Mouse (Mus musculus) limb, embryonic 12.5 days (tissue): ENCODE results near the gene Vmn2r29. TPM values are rescaled to one million over a fixed set of nuclear protein-coding genes. Genes with fewer than 3 reads are reported as not detected.
"Not testable (repeated sequence)": the region's sequence is repeated elsewhere in the genome, so short reads cannot be mapped to it uniquely, and the experiment has no call there.

ENCODE experiments used
- ATAC-seq: fragments of 200-750 bp; cut with Nextera tagmentation; 2 replicates; pipeline ENCODE4 v1.8.0; 2017; ENCODE audit warnings: low read depth, moderate TSS enrichment; ENCODE audit not compliant: insufficient number of reproducible peaks, insufficient read depth, low FRiP score, low TSS enrichment
- H3K27ac ChIP-seq: fragments of 300-500 bp; sonication (generic); 2 replicates; pipeline ENCODE4 v1.5.1; 2016; ENCODE audit warnings: mild to moderate bottlenecking, moderate library complexity
- H3K27me3 ChIP-seq: fragments of 300-500 bp; sonication (generic); 2 replicates; pipeline ENCODE4 v1.6.1; 2016; ENCODE audit warnings: mild to moderate bottlenecking, moderate library complexity
- H3K36me3 ChIP-seq: fragments of 300-500 bp; sonication (generic); 2 replicates; pipeline ENCODE4 v1.6.1; 2016; ENCODE audit warnings: mild to moderate bottlenecking, moderate library complexity
- H3K4me1 ChIP-seq: fragments of 300-500 bp; sonication (generic); replicated peaks from 2 replicates; pipeline ENCODE4 v1.6.1; 2016
- H3K4me2 ChIP-seq: fragments of 300-500 bp; sonication (generic); 2 replicates; pipeline ENCODE4 v1.6.1; 2016; ENCODE audit warnings: mild to moderate bottlenecking, moderate library complexity
- H3K4me3 ChIP-seq: fragments of 300-500 bp; sonication (generic); replicated peaks from 2 replicates; pipeline ENCODE4 v1.5.1; 2016; ENCODE audit warnings: mild to moderate bottlenecking
- H3K9ac ChIP-seq: fragments of 300-500 bp; sonication (generic); replicated peaks from 2 replicates; pipeline ENCODE4 v1.6.1; 2016; ENCODE audit warnings: mild to moderate bottlenecking, moderate library complexity
- H3K9me3 ChIP-seq: fragments of 300-500 bp; sonication (generic); 2 replicates; pipeline ENCODE4 v1.6.1; 2016; ENCODE audit warnings: mild to moderate bottlenecking, moderate library complexity
- WGBS: fragments of 180-500 bp; shearing (Covaris S2); methylation state at CpG from one replicate; pipeline ENCODE4 v1.1.7; 2016; 5-methylcytosine and 5-hydroxymethylcytosine counted together
- polyA plus RNA-seq: library from polyadenylated mRNA; unstranded; fragments of >200 nt; fragmentation: Nextera tagmentation; extraction: Ambion mirVana; gene quantifications from 2 replicates; pipeline ENCODE4 v1.2.1, GENCODE M21; 2016

Gene Vmn2r29
- 0.93 and 1.5 TPM in 2 replicates for polyA plus RNA-seq

DNA sequence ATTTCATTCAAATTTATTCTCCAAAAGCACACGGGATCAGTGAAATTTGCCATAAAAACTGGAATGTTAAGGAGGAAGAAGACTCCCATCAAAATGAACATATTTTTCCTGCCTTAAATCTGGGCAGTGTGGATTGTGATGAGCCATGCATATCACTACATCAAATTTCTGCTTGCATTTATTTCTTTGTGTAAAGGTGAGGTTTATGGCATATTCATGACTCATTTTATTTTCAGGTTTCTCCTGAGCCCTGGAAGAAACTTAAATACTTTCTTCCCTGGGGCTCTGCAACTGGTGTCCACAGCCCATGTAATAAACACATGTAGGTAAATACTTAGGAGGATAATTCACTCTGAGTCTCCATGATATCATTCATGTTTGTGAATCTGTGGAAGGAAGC, at the start of gene Vmn2r29:
Gene Vmn2r29 (minus strand): TSS at position 101 of the 400 bp plus-strand sequence.
- not testable (repeated sequence) for H3K27ac ChIP-seq, H3K4me1 ChIP-seq, H3K27me3 ChIP-seq, H3K36me3 ChIP-seq, H3K9me3 ChIP-seq, H3K4me3 ChIP-seq, ATAC-seq, H3K9ac ChIP-seq, H3K4me2 ChIP-seq
- no CpG with 5 or more reads among the region's 1 CpGs for WGBS

DNA sequence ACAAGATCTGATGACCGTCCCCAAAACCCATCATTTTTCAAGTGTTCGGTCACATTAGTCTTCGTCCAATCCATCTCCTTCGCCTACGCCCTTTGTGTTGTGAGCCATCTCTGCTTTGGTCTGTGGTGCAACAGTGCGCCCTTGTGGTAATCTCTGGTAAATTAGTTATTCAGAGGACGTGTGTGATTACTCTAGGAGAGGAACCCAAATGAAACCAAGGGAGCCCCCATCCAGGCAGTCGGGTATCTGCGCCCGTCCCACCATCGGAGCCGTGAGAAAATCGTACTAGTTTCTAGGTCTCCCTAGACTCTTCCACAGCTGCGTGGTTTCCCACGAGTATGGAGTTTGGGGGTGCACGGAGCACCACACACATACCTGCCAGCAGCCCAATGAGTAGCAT, 48.5 kb upstream of the Vmn2r29 start:
- Histone ChIP-seq H3K4me1 (no peaks in the 10 kb centered on the region), H3K27ac (no peak overlapping the region), H3K36me3 (peaks cover 53% of the 10 kb centered on the region), H3K4me3 (no peak overlapping the region), H3K9me3 (peaks cover 9% of the 10 kb centered on the region; the same call in 1 of the 2 replicates), H3K9ac (no peak overlapping the region), H3K27me3 (peaks cover 5% of the 10 kb centered on the region; the same call in 1 of the 2 replicates), H3K4me2 (no peak overlapping the region)
- ATAC-seq, result no peak
- 85% methylated on average over 16 of the region's 16 CpGs for WGBS

DNA sequence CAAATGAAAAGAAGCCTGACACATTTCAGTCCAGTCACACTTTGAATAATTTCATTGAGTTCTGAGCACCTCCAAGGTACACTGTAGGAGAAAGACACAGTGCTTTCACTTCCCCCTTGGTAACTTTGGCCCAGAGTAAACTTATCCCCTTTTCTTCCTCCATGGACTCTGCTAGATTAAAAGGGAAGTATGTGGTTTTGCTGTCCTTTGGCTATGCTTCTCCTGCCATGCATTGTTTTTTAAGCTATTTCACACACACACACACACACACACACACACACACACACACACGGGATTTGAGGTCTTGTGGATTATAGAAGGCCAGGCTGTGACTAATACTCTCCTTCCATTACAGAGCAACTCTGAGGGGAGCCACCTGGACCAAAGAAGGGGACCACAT, 34.3 kb upstream of the Vmn2r29 start:
- Histone ChIP-seq H3K9me3 (peaks cover 5% of the 10 kb centered on the region), H3K9ac (no peak overlapping the region), H3K4me2 (no peak overlapping the region), H3K4me1 (no peaks in the 10 kb centered on the region), H3K4me3 (no peak overlapping the region), H3K36me3 (peaks cover 29% of the 10 kb centered on the region), H3K27me3 (no peaks in the 10 kb centered on the region), H3K27ac (no peak overlapping the region)
- no peak for ATAC-seq
- WGBS, result 70% methylated on average over 1 of the region's 1 CpGs

DNA sequence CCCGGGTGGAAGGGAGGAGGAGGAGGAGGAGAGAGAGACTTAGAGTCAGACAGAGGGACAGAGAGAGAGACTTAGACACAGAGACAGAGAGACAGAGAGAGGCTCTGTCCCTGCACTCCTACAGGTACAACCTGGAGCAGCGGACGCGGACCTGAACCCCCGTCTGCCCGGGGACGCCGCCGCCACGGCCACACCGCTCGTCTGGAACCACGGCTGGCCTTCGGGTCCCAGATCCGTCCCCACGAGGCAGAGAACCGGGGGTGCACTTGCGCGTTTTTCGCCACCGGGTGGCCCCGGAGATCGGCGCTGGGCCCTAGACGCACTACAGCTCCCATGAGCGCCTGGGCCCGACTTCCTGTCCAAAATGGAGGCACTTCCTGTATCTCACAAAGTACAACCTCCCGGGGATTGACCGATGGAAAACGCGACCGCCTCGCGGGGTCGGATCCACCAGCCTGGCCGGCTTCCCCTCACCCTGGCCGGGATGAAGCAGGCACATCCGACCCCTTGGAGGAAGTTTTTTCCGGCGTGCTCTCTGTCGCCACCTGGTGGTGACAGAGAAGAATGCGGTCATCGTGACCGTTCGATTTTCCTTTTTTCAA, 30.9 kb upstream of the Vmn2r29 start, which contains the start of gene Gm45844:
Gene Gm45844 (minus strand): TSS at position 324 of the 602 bp plus-strand sequence.
- Histone ChIP-seq H3K27ac (peak within 1 kb of the TSS; percentile 25), H3K4me3 (peak within 1 kb of the TSS; percentile 32), H3K4me2 (peak within 1 kb of the TSS; percentile 32), H3K9ac (peak within 1 kb of the TSS; percentile 12; the same call in 1 of the 2 replicates)
- peak; percentile 100 for ATAC-seq
- H3K36me3 ChIP-seq, H3K4me1 ChIP-seq, H3K9me3 ChIP-seq, H3K27me3 ChIP-seq: not testable (repeated sequence)
- WGBS, result 42% methylated on average over 45 of the region's 45 CpGs

DNA sequence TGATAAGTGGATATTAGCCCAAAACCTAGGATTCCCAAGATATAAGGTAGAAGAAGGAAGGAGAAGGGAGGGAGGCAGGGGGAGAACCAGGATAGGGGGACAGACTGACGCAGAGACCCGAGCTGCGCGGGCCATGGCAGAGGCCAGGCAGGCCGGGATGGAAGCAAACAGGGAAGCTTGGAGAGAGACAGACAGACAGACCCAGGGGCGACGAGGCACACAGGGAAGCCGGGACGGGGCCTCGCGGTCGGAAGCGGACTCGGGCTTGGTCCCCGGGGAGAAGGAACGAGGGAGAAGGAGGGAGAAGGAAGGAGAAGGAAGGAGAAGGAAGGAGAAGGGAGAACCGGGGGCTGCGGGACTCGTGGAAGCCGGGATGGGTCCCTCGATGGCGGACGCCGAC, 30.4 kb upstream of the Vmn2r29 start:
- Histone ChIP-seq H3K4me3 (peak overlapping the region; percentile 32), H3K4me2 (peak overlapping the region; percentile 32), H3K9ac (peak overlapping the region; percentile 12; the same call in 1 of the 2 replicates), H3K27ac (peak overlapping the region; percentile 25)
- H3K27me3 ChIP-seq, H3K36me3 ChIP-seq, H3K9me3 ChIP-seq, H3K4me1 ChIP-seq: not testable (repeated sequence)
- ATAC-seq, result peak; percentile 71; the same call in 1 of the 2 replicates
- 51% methylated on average over 24 of the region's 24 CpGs for WGBS

DNA sequence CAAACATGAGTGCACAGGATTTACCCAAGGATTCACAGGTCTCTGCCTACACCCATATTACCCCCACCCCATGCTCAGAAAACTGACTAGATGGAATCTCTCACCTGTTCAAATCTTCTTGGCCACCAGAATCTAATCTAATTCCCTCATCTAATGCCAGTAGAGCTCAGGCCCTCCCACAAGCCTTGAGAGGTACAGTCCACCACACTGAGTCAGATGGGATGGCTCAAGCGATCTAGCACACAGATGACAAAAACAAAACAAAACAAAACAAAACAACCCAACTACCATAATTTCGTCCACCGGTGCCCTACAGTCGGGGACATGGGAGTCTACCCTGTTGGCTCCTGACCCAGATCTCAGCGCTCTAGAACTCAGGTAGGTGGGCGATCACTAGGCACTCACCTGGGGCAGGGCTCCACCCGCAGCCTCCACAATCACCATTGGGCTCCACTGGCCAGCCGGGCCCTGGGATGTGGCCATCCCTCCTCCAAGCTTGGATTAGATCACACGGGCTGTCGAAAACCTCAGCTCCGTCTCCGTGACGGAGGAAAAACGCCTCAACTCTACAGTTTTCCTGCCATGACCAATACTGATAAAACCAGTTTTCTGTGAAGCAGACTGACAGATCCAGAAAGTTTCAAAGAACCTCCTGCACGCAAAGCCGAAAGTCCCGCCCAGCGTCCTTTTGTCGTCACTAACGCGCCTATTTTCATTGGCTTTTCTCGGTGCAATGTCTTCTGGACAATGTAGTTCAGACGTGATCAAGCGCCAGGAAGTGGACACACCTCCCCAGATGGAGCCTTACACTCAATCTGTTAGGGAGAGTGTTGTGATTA, 37.6 kb downstream of the Vmn2r29 start, which contains the start of gene Zfp772:
Gene Zfp772 (minus strand): TSS at position 686 of the 839 bp plus-strand sequence.
- ATAC-seq, result not testable (repeated sequence)
- WGBS, result 3% methylated on average over 24 of the region's 24 CpGs

DNA sequence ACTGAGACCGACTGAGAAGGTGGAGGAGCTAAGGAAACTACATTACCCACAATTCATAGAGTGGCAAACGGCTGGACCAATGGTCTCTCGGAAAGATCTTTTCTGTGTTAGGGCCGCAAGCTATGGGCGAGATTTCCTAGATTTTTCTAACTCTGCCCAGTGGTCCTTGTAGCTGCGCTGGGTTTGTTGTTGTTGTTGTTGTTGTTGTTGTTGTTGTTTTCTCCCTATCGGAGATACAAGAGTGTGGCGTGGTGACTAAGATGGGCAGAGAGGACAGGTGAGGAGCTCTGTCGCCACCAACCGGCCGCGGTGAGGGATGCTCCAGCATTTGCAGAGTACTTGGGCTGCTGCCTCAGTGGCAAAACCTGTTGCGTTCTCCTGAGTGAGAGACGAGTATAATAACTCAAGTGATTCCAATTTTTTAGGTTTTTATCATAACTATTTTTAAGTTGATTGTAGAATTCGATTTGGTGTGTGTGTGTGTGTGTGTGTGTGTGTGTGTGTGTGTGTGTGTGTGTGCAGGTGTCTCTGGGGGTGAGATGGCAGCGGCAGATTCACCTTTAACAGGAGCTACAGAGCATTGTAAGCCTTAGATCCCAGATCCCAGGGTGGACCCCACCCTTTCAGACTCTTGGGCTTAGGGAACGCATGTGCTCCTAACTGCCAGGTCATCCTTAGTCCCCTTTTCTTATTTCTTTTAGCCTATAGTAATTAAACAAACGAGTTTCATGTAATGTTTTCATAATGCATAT, 58.8 kb downstream of the Vmn2r29 start:
- Histone ChIP-seq H3K27ac (no peak overlapping the region), H3K4me3 (peak overlapping the region; percentile 49), H3K36me3 (peaks cover 4% of the 10 kb centered on the region; the same call in 1 of the 2 replicates), H3K4me1 (no peaks in the 10 kb centered on the region), H3K9ac (no peak overlapping the region), H3K4me2 (peak overlapping the region; percentile 44), H3K27me3 (no peaks in the 10 kb centered on the region), H3K9me3 (no peaks in the 10 kb centered on the region)
- WGBS, result 12% methylated on average over 18 of the region's 18 CpGs
- ATAC-seq, result peak; percentile 90

More for the DNA sequence above, 37.6 kb downstream of the Vmn2r29 start, which contains the start of gene Zfp772:
- not testable (repeated sequence) for H3K27me3 ChIP-seq, H3K9me3 ChIP-seq, H3K4me1 ChIP-seq, H3K27ac ChIP-seq
- Histone ChIP-seq H3K9ac (peak within 1 kb of the TSS; percentile 51), H3K4me2 (peak within 1 kb of the TSS; percentile 58), H3K36me3 (peaks cover 12% of the 10 kb centered on the region), H3K4me3 (peak within 1 kb of the TSS; percentile 50)

DNA sequence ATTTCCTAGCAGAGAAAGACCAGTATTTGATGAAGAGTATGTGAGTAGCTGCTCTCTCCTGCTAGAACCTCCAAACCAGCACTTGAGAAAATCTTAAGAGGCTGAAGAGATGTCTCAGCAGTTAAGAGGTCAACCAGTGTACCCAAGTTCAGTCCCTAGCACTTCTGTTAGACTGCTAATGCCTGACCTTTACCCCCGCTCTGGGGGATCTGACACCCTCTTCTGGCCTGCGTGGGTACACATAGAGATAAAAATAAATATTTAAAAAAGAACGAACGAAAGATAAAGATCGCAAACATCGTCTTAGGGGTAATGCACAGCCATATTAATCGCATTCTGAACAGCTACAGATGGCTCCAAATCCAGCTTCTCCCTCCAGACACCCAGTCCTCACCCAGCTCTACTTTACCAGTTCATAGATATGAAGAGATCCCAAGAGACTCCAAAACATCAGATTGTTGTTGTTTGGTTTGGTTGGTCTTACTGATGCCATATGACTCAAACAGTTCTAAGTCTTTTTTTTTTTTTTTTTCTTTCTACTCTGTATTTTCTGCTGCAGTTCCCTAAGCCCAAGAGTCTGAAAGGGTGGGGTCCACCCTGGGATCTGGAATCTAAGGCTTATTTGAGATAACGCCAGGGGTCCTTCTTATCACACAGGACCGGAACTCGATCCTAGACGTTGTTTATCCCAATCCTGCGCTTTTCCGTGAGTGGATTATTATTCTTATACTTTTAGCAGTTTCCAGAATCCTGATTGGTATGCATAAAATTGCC, 59.5 kb downstream of the Vmn2r29 start:
- ATAC-seq, result 0 out of 2 replicates have a peak, but pooled peaks have one; percentile 5
- Histone ChIP-seq H3K4me2 (peak overlapping the region; percentile 44), H3K27ac (no peak overlapping the region), H3K4me3 (peak overlapping the region; percentile 49; the same call in 1 of the 2 replicates), H3K36me3 (peaks cover 11% of the 10 kb centered on the region), H3K9ac (no peak overlapping the region), H3K27me3 (no peaks in the 10 kb centered on the region), H3K9me3 (no peaks in the 10 kb centered on the region), H3K4me1 (no peaks in the 10 kb centered on the region)
- WGBS, result 41% methylated on average over 13 of the region's 13 CpGs

DNA sequence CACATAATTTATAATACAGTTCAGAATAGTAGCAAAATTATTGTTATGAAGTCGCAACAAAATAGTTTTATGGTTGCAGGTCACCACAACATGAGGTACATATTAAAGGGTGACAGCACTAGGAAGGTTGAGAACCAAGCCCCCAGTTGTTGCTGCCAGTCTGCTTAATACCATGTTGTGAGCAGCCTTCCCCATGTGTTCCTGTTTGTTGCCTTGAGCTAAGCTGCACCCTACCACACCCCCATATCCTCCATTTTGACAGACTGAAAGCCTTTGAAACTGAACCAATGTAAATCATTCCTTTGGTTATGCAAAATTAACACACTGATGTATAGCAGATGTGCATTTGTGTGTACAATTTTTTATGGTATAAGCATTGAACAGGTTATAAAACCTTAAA, 61.2 kb downstream of the Vmn2r29 start:
- H3K9me3 ChIP-seq, result no peaks in the 10 kb centered on the region
- H3K27ac ChIP-seq, result no peak overlapping the region
- H3K9ac ChIP-seq, result no peak overlapping the region
- 71% methylated on average over 1 of the region's 1 CpGs for WGBS
- no peak for ATAC-seq
- H3K4me2 ChIP-seq, result no peak overlapping the region
- no peaks in the 10 kb centered on the region for H3K4me1 ChIP-seq
- no peaks in the 10 kb centered on the region for H3K27me3 ChIP-seq
- peaks cover 28% of the 10 kb centered on the region for H3K36me3 ChIP-seq
- no peak overlapping the region for H3K4me3 ChIP-seq
